Mouse (Mus musculus) testis, adult 2 months (tissue): ENCODE measurements around the gene Hoxa4.

Experiments
- CTCF ChIP-seq: fragments of 200-500 bp; IDR thresholded peaks from 2 replicates; pipeline ENCODE4 v1.5.1; 2012; ENCODE audit warnings: low read depth, mild to moderate bottlenecking, inconsistent platforms, low read length, moderate library complexity; ENCODE audit not compliant: control insufficient read depth, insufficient read depth, insufficient replicate concordance
- POLR2A ChIP-seq: fragments of 200-500 bp; IDR thresholded peaks from 2 replicates; pipeline ENCODE4 v1.6.1; 2012; ENCODE audit warnings: low read depth, mild to moderate bottlenecking, inconsistent platforms, low read length, moderate library complexity; ENCODE audit not compliant: control insufficient read depth

GRCm38 (mm10) chr6:52212556-52213118 is 21.1 kb upstream of the Hoxa4 start:
- TF ChIP-seq CTCF (no peak), POLR2A (no peak)
